Mouse (Mus musculus) E14TG2a.4 (cell line): ENCODE results near the gene Slc22a18.

Source experiments
- H3K27me3 ChIP-seq: 2 replicates; pipeline ENCODE4 v1.6.1; 2014; ENCODE audit warnings: low read length, control low read depth; ENCODE audit not compliant: insufficient read depth
- H3K36me3 ChIP-seq: 2 replicates; pipeline ENCODE4 v1.6.1; 2014; ENCODE audit warnings: low read length, control low read depth; ENCODE audit not compliant: insufficient read depth
- H3K4me1 ChIP-seq: replicated peaks from 2 replicates; pipeline ENCODE4 v1.6.1; 2014; ENCODE audit warnings: low read depth, low read length, control low read depth
- H3K4me3 ChIP-seq: replicated peaks from 2 replicates; pipeline ENCODE4 v1.5.1; 2014; ENCODE audit warnings: mild to moderate bottlenecking, low read length
- H3K9me3 ChIP-seq: 2 replicates; pipeline ENCODE4 v1.6.1; 2014; ENCODE audit warnings: low read length, control low read depth
- CTCF ChIP-seq: conservative IDR thresholded peaks from 2 replicates; pipeline ENCODE4 v1.5.1; 2014; ENCODE audit warnings: low read length
- NANOG ChIP-seq: IDR thresholded peaks from 2 replicates; pipeline ENCODE4 v1.6.1; 2014; ENCODE audit warnings: borderline replicate concordance, low read length, mixed read lengths
- POU5F1 ChIP-seq: IDR thresholded peaks from 2 replicates; pipeline ENCODE4 v1.6.1; 2014; ENCODE audit warnings: low read length, borderline replicate concordance

Gene Slc22a18

DNA sequence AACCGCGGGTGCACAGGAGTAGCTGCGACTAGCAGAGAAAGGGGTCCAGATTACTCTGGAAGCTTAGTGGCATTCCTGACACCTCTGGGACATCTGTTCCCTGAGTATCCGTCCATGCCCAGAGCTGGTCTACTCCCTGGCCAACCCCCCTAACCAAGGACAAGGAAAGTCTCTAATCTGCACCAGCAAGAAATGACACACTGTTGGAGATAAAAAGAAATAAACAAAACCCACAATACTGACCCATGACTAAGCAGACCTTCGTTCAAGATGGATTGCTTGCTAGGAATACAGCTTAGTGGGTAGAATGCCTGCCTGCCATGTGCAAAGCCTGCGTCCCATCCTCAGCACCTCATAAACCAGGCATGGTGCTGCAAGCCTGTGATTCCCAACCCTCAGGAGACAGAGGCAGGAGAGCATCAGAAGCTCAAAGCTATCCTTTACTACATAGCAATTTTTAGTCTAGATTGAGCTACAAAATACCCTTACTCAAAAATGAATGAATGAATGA lies 20.1 kb downstream of the Slc22a18 start:
- Histone ChIP-seq H3K36me3 (no peaks in the 10 kb centered on the region), H3K9me3 (no peaks in the 10 kb centered on the region), H3K4me3 (no peak overlapping the region), H3K4me1 (peaks cover 31% of the 10 kb centered on the region), H3K27me3 (peaks cover 72% of the 10 kb centered on the region)
- TF ChIP-seq POU5F1 = no peak
- TF ChIP-seq CTCF = no peak
- TF ChIP-seq NANOG = no peak

DNA sequence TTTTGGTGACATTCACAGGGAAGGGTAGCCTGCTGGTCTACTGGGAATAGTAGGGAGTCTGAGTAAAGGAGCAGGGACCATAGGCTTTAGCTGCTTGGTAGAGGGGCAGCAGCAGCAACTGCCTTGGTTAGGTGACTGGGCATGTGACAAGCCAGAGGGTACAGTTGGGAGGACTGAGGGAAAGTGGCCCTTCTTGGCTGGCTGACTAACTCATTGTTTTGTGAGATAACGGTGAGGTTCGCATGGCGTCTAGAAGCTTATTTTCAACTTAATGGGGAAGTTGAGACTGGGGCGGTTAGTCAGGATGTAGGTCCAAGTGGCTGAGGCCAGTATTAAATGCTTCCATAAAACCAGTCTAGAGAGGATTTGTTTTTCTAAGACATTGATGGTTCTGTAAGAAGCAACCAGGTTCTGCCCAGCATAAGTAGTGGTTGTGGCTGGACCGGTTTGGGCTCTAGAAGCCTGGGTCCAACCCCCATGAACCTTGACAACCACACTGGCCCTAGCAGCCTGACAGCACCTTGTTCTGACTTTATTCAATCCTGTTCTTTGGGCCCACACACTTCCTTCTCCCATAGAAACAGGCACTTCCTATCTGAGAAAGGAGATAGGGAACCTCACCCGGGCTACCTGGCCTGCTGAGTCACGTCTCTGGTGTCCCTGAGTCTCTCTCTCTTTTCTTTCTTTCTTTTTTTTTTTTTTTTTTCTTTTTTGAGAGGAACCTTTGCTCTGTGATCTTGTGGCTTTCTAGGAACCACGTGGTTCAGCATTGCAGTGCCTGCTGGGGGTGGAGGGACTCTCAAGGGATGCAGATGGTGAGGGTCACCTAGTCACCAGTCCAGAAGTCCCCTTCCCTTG lies 21.8 kb downstream of the Slc22a18 start:
- no peak for TF ChIP-seq NANOG
- TF ChIP-seq CTCF = no peak
- TF ChIP-seq POU5F1 = no peak
- peaks cover 72% of the 10 kb centered on the region for H3K27me3 ChIP-seq

DNA sequence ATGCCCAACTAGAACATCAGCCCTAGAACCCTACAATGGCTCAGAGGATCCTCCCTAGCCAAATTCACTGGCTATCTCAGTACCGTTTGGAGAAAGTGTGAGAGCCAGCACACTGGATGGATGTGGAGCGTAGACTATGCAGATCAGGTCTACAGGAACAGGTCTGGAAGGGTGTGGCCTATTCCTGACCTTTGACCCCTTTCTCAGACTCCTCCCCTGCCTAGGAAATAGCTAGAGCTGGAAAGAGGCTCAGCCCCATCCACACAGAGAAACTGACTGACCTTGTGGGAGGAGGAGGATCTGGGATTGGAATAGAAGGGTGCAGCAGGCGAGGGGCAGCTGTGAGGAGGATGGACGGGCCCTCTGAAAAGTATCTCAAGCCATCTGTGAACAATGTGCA lies 25.0 kb downstream of the Slc22a18 start:
- H3K4me3 ChIP-seq = peak overlapping the region; percentile 20; the same call in 1 of the 2 replicates
- H3K9me3 ChIP-seq = no peaks in the 10 kb centered on the region
- peaks cover 68% of the 10 kb centered on the region for H3K27me3 ChIP-seq
- no peak for TF ChIP-seq POU5F1
- TF ChIP-seq CTCF = no peak
- no peak for TF ChIP-seq NANOG
- peaks cover 6% of the 10 kb centered on the region; the same call in 1 of the 2 replicates for H3K36me3 ChIP-seq
- H3K4me1 ChIP-seq = peaks cover 58% of the 10 kb centered on the region

More for the DNA sequence above, 21.8 kb downstream of the Slc22a18 start:
- H3K4me1 ChIP-seq = peaks cover 40% of the 10 kb centered on the region
- H3K36me3 ChIP-seq = peaks cover under 1% of the 10 kb centered on the region; the same call in 1 of the 2 replicates
- H3K4me3 ChIP-seq = no peak overlapping the region
- no peaks in the 10 kb centered on the region for H3K9me3 ChIP-seq

DNA sequence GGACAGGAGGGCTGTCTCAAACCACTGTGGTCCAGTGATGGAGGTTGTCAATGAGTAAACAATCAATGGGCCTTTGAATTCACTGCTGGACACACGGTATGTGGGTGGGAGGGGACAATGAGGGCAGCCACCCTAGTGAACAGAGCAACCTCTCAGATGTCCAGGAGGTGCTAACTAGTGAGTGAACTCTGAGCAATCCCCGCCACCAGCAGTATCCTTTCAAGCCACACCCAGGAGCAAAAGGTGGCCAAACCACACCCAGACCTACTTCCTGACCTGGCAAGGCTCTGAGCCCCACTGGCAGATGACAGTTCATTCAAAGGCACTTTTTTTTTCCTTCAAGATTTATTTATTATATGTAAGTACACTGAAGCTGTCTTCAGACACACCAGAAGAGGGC lies 27.4 kb downstream of the Slc22a18 start:
- Histone ChIP-seq H3K4me1 (peaks cover 77% of the 10 kb centered on the region), H3K36me3 (peaks cover 6% of the 10 kb centered on the region; the same call in 1 of the 2 replicates), H3K27me3 (peaks cover 52% of the 10 kb centered on the region), H3K4me3 (peak overlapping the region; percentile 81), H3K9me3 (no peaks in the 10 kb centered on the region)
- TF ChIP-seq POU5F1 = no peak
- no peak for TF ChIP-seq CTCF
- TF ChIP-seq NANOG = no peak

DNA sequence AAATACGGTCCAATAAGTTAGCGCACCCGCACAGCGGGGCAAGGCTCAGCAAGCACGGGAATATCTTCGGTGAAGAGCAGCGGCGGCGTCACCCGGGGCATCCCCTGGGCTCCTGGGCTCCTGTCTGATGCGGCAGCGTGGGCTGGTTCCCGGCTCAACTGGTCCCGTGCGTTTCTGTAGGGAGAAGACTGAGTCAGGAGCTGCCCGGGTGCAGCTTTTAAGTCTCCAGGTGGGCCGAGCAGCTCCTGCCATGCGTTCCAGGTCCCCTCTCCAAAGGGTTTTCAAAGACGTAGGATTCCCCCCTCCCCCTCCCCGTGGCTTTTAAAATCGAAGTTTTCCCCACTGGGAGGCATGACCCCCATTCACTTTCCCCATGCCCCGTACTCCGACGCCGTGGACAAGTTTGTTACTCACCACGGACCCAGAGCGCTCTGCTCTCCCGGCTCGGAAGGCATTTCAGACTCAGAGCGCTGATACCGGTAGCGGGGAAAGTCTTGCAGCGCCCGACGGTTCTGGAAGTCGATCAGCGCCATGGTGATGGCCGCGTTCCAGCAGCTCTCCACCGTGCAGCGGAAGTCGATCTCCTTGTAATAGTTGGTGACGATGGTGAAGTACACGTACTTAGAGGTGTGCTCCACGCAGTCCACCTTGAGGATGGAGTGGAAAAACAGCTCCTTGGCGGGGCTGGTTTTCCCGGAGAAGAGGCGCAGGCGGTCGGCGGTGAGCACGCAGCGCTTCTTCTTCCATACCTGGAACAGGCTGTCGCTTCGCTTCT lies 28.3 kb downstream of the Slc22a18 start:
- peaks cover 83% of the 10 kb centered on the region for H3K4me1 ChIP-seq
- peak overlapping the region; percentile 81 for H3K4me3 ChIP-seq
- peaks cover 6% of the 10 kb centered on the region; the same call in 1 of the 2 replicates for H3K36me3 ChIP-seq
- no peaks in the 10 kb centered on the region for H3K9me3 ChIP-seq
- no peak for TF ChIP-seq POU5F1
- TF ChIP-seq NANOG = no peak
- TF ChIP-seq CTCF = no peak
- H3K27me3 ChIP-seq = peaks cover 48% of the 10 kb centered on the region

DNA sequence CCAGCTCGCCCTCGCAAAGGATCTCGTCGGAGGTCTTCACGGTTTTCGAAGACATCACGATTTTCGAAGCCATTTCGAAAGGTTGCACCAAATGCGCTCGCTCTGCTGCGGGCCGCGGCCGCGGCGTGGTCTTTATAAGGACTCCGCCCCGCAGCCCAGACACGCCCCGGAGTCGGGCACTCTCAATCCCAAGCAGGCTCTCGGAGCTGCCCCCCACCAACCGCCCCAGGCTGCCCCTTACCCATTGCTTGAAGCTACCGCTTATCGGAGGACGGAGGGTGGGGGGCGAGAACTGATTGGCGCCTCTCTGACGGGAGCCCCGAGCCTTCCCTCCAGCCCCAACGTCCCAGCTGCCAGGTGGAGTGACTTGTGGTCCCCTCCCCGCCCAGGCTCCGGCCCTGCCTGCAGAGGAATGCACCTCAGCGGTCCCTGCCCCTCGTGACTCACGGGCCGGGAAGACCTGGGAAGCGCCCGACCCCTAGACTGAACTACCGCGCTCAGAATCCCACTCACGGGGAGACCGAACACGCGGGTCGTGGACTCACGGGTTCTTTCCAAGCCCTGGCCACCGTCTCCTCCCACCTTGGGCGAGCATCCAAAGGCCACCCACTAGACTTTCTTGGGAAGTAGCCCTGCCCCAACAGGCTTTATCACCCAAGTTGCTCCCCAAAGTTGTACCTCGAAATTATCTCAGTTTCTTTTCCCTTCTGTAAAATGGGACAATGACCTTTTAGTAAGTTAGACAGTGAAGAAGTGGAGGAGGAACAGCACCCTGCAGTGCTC lies 29.1 kb downstream of the Slc22a18 start, which contains the start of gene Phlda2:
TSS of gene Phlda2 (minus strand) at position 733 of the 783 bp plus-strand sequence.
- H3K36me3 ChIP-seq = peaks cover 6% of the 10 kb centered on the region; the same call in 1 of the 2 replicates
- no peaks in the 10 kb centered on the region for H3K9me3 ChIP-seq
- peaks cover 76% of the 10 kb centered on the region for H3K4me1 ChIP-seq
- peaks cover 48% of the 10 kb centered on the region for H3K27me3 ChIP-seq
- H3K4me3 ChIP-seq = peak within 1 kb of the TSS; percentile 81
- no peak for TF ChIP-seq CTCF
- 0 out of 2 replicates have a peak, but pooled peaks have one; percentile 19 for TF ChIP-seq POU5F1
- no peak for TF ChIP-seq NANOG

DNA sequence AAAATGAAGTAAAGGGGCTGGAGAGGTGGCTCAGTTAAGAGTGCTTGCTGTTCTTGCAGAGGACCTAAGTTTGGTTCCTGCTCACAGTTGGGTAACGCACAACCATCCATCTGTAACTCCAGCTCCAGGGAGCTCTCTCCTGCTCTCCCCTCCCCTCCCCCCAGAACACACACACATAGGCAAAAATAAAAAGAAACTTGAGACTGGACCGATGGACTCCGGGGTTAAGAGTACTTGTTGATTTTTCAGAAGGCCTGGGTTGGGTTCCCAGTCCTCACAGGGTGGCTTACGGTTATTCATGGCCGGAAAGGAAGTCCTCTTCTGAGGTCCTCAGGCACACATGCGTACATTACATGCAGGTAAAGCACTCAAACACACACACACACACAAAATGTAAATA lies 30.4 kb downstream of the Slc22a18 start:
- no peak for TF ChIP-seq NANOG
- TF ChIP-seq POU5F1 = no peak
- no peak for TF ChIP-seq CTCF
- Histone ChIP-seq H3K4me1 (peaks cover 63% of the 10 kb centered on the region), H3K9me3 (no peaks in the 10 kb centered on the region)

DNA sequence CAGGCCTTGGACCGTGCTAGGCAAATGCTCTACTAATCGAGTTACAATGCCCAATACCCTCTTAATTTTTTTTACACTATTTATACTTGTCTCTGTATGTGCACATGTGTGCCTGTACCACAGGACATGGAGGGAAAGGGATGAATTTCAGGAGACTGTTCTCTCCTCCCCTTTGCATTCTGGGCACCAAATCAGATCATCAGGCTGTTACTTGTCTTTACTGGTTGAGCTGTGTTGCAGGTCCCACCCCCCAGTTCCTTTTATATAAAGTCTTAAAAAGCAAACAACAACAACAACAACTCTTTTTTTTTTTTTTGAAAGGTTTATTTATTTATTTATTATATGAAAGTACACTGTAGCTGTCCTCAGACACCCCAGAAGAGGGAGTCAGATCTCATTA lies 31.9 kb downstream of the Slc22a18 start:
- Histone ChIP-seq H3K36me3 (peaks cover 5% of the 10 kb centered on the region; the same call in 1 of the 2 replicates), H3K27me3 (peaks cover 42% of the 10 kb centered on the region), H3K9me3 (no peaks in the 10 kb centered on the region), H3K4me1 (peaks cover 55% of the 10 kb centered on the region), H3K4me3 (peak overlapping the region; percentile 45)
- no peak for TF ChIP-seq NANOG
- no peak for TF ChIP-seq POU5F1
- TF ChIP-seq CTCF = no peak

More for the DNA sequence above, 30.4 kb downstream of the Slc22a18 start:
- Histone ChIP-seq H3K36me3 (peaks cover 6% of the 10 kb centered on the region; the same call in 1 of the 2 replicates), H3K4me3 (0 out of 2 replicates have a peak overlapping the region, but pooled peaks have one; percentile 10), H3K27me3 (peaks cover 56% of the 10 kb centered on the region)
